Mouse (Mus musculus) heart, postnatal 0 days (tissue): Measurements from ENCODE around the gene Zfp622.

ENCODE experiments used
- CTCF ChIP-seq: IDR thresholded peaks from 2 replicates; pipeline ENCODE4 v1.5.1; 2016; ENCODE audit warnings: antibody characterized with exemption, control low read depth, low read depth
- EP300 ChIP-seq: IDR thresholded peaks from 2 replicates; pipeline ENCODE4 v1.6.1; 2016; ENCODE audit warnings: antibody characterized with exemption, low read depth

- no peak for TF ChIP-seq CTCF
- no peak for TF ChIP-seq EP300
These were observed 28.2 kb upstream of the Zfp622 start for GRCm38 (mm10) chr15:25956001-25956400.
